ENCODE assay signal across 12 mouse cellular contexts in the genomic region with DNA sequence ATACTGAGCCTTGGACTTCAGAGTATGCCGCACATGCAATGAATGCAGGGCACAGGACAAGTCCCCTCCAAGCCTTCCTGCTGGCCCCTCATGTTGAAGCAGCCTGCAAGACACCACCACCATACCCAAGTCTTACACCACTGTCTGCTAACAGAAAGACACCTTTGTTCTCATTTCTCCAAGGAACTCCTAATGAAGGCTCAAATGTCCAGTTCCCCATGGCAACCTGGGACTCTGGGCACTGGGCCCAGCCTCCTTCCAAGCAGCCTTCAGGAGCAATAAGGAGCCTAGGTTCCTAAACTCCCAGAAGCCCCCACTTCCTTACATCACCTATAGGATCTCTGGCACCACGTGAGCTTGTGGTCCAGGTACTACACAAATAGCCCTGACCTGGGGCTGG.
A peak's percentile ranks its signal among the peaks of the same experiment; 100 is the strongest.
DNase-seq lines count a peak whose midpoint lies in the region; ATAC-seq and TF ChIP-seq lines count a peak whose summit lies in the region.
"Had no signal": no experiment of that assay in that cellular context is flagged by ENCODE, and none has a peak within 500 bp of the region (broad histone marks: within the 10 kb centered on the region; RNA-seq: fewer than 3 reads in every experiment).

No protein-coding gene starts in this region.

- no peak overlapping the region for H3K9ac ChIP-seq in embryonic facial prominence, embryonic 11.5 days (replicated peaks; ENCODE audit: low read length)
- H3K9ac ChIP-seq in forebrain, postnatal 0 days = no peak overlapping the region
- no peak overlapping the region for H3K9ac ChIP-seq in midbrain, embryonic 12.5 days (replicated peaks)

- H3K27ac ChIP-seq in embryonic facial prominence, embryonic 11.5 days (replicated peaks; ENCODE audit: low read depth, low read length) = peak overlapping the region; percentile 73
- no peak overlapping the region for H3K27ac ChIP-seq in forebrain, postnatal 0 days (ENCODE audit: low read depth, low read length)
- peak overlapping the region; percentile 57; the same call in 1 of the 2 replicates for H3K27ac ChIP-seq in midbrain, embryonic 12.5 days (replicated peaks)

- peaks cover 11% of the 10 kb centered on the region for H3K4me1 ChIP-seq in embryonic facial prominence, embryonic 11.5 days (ENCODE audit: control insufficient read depth, insufficient read depth, low read length)
- peaks cover 4% of the 10 kb centered on the region; the same call in 1 of the 2 replicates for H3K4me1 ChIP-seq in forebrain, postnatal 0 days (ENCODE audit: insufficient read depth)
- H3K4me1 ChIP-seq in midbrain, embryonic 12.5 days = peaks cover 49% of the 10 kb centered on the region

- DNase-seq in layer of hippocampus, adult 8-10 months (ENCODE audit: low spot score in 2 of 2) = peak; percentile 39 to 51
- DNase-seq in layer of hippocampus, postnatal 36 days = no peak
- no peak for DNase-seq in embryonic facial prominence, embryonic 11.5 days (ENCODE audit: low spot score)
- DNase-seq in forebrain, postnatal 0 days = no peak
- no peak for DNase-seq in thymus, postnatal 14 days
- DNase-seq in urinary bladder, adult 18-20 months (ENCODE audit: low spot score in 2 of 2) = no peak
- DNase-seq: heart, adult 11 months; thymus, postnatal 36 days had no signal

- H3K9me3 ChIP-seq in embryonic facial prominence, embryonic 11.5 days (replicated peaks; ENCODE audit: control insufficient read depth, low read length) = no peaks in the 10 kb centered on the region
- H3K9me3 ChIP-seq in forebrain, postnatal 0 days (ENCODE audit: low read length) = no peaks in the 10 kb centered on the region
- H3K9me3 ChIP-seq in midbrain, embryonic 12.5 days = no peaks in the 10 kb centered on the region

- no peak for TF ChIP-seq CTCF in forebrain, postnatal 0 days (IDR thresholded peaks at IDR 0.05; ENCODE audit: low read depth)

- 46% methylated on average over 2 of the region's 2 CpGs for WGBS in embryonic facial prominence, embryonic 11.5 days
- WGBS in forebrain, postnatal 0 days = 32% methylated on average over 2 of the region's 2 CpGs
- 88% methylated on average over 2 of the region's 2 CpGs for WGBS in midbrain, embryonic 12.5 days

- H3K36me3 ChIP-seq in embryonic facial prominence, embryonic 11.5 days (replicated peaks; ENCODE audit: control insufficient read depth, insufficient read depth, low read depth, low read length) = no peaks in the 10 kb centered on the region
- H3K36me3 ChIP-seq in forebrain, postnatal 0 days (ENCODE audit: insufficient read depth) = no peaks in the 10 kb centered on the region
- H3K36me3 ChIP-seq in midbrain, embryonic 12.5 days = no peaks in the 10 kb centered on the region

- H3K27me3 ChIP-seq in embryonic facial prominence, embryonic 11.5 days (ENCODE audit: control insufficient read depth, insufficient read depth, low read length) = no peaks in the 10 kb centered on the region
- no peaks in the 10 kb centered on the region for H3K27me3 ChIP-seq in forebrain, postnatal 0 days (ENCODE audit: insufficient read depth, low read length)
- no peaks in the 10 kb centered on the region for H3K27me3 ChIP-seq in midbrain, embryonic 12.5 days
- H3K27me3 ChIP-seq: CH12.LX had no signal

- peak; percentile 37 for ATAC-seq in embryonic facial prominence, embryonic 11.5 days (replicated peaks; ENCODE audit: insufficient number of reproducible peaks, low FRiP score, low TSS enrichment, low read depth)
- ATAC-seq in forebrain, postnatal 0 days = peak; percentile 60
- ATAC-seq in midbrain, embryonic 12.5 days (ENCODE audit: low FRiP score, low read depth) = 0 out of 2 replicates have a peak, but pooled peaks have one; percentile 35
- no peak for ATAC-seq in inflammation-experienced regulatory T-cells, adult 6 months
- ATAC-seq: lung, postnatal 0 days had no signal

- no peak overlapping the region for H3K4me3 ChIP-seq in embryonic facial prominence, embryonic 11.5 days (ENCODE audit: low read depth, low read length)
- no peak overlapping the region for H3K4me3 ChIP-seq in forebrain, postnatal 0 days (ENCODE audit: low read depth, low read length)
- no peak overlapping the region for H3K4me3 ChIP-seq in midbrain, embryonic 12.5 days

- no peak overlapping the region for H3K4me2 ChIP-seq in embryonic facial prominence, embryonic 11.5 days (ENCODE audit: low read depth, low read length)
- H3K4me2 ChIP-seq in forebrain, postnatal 0 days (ENCODE audit: low read depth) = no peak overlapping the region
- H3K4me2 ChIP-seq in midbrain, embryonic 12.5 days (replicated peaks) = no peak overlapping the region

Comparison
In these comparisons a context has a peak if more than half of its experiments do, and no peak if none do; other contexts are left out.
1. DNase-seq: peak in layer of hippocampus, adult 8-10 months (2 of 2); none in layer of hippocampus, postnatal 36 days (0 of 2), embryonic facial prominence, embryonic 11.5 days (single experiment), forebrain, postnatal 0 days (single experiment), thymus, postnatal 14 days (single experiment) and urinary bladder, adult 18-20 months (0 of 2).